Mouse (Mus musculus) forelimb bud, embryonic 11.5 days (tissue): ENCODE data around the gene Mdk.

Experiments used
- DNase-seq: peaks from one replicate; pipeline ENCODE4 v3.0.0-alpha.2; 2012; ENCODE audit warnings: low read depth, low spot score

Gene Mdk

DNA sequence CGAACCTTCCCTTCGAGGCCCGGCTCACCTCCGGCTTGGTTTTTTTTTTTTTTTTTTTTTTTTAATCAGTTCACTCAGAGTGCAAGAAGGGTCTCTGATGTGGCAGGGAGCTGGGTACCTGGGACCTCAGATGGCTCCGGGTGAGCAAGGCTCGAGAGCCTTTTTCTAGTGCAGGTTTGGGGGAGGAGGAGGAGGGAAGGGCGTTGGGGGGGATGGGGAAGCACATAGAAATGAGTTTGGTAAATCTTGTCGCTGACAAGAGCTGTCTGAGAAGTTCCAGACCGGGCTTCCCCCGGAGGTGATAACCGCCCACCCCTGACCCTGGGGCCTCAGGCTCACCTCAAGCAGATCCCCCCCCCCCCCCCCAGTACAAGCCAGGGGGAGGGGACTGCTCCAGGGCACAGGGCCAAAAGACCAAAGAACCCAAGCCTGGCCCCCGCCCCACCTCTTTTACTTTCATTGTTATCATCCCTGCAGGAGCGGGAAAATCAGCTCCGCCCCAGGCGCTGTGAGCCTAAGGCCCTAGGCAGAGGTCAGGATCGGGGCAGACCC, at the start of gene Mdk:
Gene Mdk, minus strand, starts transcription at position 138 of the 552 bp plus-strand sequence.
- no peak for DNase-seq

DNA sequence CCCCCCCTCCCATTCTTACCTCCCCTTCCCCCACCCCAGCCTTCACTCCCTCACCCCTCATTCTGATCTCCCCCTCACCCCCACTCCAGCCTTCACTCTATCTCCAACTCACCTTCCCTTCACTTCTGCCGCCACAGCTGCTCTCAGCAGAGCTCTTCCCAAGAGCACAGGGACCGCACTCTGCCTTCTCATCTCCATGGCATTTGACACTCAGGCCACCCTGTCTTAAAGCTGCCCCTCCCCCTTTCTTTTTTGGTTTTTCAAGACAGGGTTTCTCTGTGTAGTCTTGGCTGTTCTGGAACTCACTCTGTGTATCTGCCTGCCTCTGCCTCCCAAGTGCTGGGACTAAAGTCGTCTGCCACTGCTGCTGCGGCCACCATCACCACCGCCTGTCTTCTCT, 48.7 kb upstream of the Mdk start:
- no peak for DNase-seq

DNA sequence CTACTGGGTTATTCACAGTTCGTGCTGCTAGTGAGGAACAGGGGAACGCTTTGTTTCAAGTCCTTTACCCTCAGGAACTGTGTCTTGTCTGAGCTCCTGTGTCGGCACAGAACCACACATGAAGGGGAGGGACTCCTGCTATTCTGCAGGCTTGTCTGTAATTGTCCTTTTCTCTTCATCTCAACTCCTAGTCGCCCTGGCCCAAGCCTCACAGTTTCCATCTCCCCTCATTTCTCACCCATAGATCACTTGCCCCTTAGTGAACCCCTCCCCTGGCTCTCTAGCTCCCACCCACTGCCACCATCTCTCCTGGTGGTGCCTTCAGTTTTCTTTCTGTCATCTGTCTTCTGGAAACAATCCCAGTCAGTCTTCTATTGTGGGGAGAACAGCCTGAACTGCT, 48.1 kb upstream of the Mdk start:
- no peak for DNase-seq

DNA sequence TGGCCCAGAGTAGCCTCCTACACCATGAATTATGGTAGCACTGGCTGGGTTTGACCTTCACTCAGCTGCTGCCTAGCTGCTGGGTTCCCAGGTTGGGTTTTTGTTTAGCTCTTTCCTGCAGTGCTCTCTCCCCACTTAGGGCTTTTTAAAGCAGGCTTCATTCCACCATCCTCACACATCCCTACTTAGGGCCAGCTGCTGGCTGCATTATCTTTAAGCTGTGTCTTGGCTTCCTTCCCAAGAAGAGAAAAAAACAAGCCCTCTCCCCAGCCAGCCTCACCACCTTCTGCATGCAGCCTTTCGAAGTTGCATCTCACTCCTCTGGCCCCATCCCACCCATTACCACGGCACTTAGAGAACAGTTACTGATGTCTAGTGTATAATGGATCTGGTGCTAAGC, 46.5 kb upstream of the Mdk start:
- DNase-seq: no peak

DNA sequence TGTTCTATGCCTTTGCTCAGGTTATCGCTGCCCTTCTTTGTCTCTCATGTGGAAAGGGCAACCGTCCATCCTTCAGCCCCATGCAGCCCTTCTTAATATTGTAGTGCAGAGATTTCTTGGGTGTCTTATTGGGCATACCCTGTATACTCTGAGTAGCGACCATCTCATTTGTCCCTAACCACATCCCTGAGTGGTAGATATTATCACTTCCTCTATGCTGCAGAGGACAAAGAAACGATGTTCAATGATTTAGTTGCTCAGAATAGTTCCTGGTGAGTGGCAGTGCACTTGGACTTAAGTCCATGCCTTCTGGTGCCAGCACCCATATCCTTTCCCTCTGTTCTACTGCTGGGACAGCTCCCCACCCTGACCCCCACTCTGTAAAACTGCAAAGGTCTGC, 45.9 kb upstream of the Mdk start:
- DNase-seq: no peak

DNA sequence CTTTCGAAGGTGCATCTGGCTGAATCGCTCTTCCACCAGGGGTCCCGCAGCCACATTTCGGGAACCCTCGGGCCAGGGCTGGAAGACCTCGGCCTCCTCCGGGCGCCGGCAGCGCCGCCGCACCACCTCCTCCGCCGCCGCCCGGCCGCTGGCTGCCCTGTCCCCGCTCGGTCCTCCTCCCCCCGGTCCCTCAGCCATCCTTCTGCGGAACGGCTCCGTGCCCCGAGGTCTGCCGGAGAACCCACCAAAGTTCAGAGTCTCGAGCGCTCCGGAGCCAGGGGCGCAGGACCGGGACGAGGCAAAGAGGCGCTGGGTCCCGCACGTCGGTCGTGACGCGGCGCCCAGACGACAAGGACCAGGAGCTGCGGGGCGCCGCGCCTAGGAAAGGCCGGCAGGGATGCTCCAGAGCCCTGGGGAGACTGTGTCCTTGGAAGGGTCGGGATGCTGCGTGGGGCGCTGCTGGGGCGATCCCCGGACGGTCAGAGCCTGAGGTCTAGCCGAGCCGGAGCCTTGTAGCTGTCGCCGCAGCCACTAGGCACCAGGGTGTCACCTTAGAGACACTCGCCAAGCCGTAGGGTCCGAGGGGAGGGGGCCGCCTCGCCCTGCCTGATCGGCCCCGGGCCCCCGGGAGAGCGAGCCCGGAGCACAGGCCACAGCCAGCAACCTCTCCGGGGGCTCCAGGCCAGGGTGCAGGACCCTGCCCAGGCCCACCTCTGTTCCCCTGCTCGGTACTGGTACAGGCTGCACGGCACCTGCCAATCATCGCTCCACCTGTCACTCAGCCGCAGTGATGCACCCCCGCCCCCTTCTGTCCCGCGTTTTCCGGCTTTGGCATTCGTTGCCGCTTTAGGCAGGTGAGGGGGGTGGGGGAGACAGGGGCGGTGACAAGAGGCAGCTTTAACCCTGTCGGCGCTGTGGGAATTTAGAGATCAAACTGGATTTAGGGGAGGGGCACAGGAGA, 43.8 kb upstream of the Mdk start, which contains the start of gene Dgkz:
Gene Dgkz, minus strand, starts transcription at position 284 of the 961 bp plus-strand sequence.
- DNase-seq: no peak

DNA sequence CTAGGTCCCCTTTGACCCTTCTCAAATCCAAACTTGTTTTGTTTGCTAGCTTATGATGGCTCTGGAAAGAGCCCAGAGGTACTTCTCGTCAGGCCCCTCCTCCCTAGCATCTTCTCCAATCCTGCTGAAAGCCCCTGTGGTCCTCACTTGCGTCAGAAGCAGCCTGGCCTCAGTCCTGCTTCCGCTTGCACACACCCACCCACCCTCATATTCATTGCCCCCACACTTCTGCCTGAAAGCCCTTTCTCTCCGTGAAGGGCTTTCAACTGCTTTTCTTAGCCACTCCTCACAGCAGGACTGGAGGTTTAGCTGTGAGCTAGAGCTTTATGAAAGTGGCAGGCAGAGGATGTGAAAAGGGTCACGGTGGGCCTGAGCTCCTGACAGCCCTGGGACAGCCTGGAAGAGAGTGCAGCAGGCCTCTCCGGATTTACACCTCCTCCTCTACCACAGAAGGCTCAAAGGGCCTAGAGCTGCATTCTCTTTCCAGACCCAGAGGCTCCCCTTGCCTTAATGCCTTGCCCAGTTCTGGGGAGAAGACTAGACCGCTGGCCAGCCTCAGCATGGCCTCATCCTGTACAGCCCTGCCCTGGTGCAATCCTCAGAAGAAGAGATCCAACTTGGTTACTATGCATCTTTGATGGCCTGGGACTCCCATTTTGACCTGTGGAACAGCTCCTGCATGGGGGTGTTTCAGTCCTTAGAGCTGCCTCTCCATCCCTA, 41.5 kb upstream of the Mdk start:
- no peak for DNase-seq

DNA sequence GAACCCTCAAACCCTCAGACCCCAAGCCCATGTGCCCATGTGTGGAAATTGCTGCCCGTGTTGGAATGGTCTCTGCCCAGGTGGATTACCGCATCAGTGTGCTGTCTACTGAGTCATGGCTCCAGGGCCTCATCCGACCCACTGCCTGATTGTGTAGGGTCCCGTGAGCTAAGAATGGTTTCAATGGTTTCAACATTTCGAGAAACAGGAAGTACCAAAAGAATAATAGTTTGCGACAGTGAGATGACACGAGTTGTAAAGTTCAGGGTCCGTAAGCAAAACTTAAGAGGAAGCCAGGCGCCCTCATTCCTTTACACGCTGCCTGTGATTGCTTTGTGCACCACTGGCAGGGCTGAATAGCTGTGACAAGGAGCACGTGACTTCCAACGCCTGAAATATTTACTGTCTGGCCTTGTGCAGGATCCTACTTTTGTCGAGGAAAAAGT, 40.0 kb upstream of the Mdk start:
- no peak for DNase-seq

DNA sequence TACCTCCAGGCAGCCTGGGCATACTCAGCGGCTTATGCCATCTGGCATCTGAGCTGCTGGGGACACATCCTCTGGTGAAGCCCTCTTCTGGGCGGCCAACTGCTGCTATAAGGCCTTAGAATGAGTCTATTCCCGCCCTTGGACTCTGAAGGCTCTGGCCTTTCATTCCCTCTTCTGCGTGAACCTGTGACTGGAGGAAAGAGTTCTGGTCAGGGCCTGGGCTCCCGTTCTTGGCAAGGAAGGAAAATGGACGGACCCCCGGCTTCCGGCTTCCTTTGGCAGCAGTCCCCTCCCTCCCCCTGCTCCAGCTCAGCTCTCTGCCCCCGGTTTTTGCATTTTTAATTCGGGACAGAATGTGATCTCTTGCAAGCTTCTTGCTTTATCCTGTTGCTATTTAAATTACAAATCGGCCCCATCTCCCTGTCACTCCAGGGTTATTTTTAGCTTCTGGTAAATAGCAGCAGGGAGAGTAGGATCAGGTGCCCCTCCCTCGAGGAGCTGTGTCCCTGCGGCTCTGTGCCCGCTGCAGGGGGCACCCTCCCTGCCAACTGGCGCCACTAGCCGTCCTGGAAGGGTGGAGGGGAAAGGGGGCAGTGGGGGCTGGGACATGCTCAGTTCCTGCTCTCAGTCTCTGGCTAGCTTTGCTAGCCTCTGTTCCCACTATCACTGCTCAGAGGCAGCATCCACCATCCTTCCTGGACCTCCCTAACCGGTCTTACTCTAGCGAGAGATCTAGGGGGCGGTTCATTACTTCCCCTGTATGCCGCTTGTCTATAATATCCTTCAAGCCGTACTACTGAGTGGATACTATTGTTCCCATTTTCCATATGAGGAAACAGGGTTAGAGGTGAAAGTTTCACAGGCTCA, 39.4 kb upstream of the Mdk start:
- no peak for DNase-seq

DNA sequence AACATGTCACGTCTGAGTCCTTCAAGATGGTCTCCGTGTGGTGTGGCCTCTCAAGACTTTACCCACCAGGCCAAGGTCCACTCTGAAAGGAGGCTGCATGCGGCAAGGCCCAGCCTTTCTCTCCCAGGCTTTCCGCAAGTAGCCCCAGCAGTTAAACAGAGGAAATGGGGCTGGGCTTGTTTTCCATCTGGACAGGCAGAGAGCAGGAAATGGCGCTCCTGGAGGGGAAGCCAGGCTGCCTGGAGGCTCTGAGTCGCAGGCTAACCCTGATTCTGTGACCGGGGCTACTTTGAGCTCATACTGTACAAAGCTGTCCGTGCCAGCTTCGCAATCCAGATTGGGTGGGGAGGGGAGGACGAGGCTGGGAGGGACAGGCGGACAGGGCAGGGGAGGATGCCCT, 35.9 kb upstream of the Mdk start:
- no peak for DNase-seq

DNA sequence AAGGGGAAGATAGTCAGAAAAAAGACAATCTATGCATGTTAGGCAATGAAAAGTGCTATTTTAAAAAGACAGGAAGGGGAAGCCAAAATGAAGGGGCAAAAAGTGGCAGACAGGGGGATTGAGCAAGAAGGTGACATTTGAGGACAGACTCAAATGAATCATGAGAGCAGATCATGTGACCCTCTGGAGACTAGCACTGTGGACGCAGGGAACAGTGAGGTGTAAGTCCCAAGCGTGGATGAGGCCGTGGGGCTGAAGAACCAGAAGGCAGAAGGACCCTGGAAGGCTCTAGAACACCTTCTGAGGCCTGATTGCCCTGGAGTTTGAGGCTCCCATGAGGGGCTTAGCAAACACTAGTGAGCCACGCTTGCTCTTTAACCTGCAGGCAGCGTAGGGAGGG, 34.3 kb upstream of the Mdk start:
- no peak for DNase-seq

DNA sequence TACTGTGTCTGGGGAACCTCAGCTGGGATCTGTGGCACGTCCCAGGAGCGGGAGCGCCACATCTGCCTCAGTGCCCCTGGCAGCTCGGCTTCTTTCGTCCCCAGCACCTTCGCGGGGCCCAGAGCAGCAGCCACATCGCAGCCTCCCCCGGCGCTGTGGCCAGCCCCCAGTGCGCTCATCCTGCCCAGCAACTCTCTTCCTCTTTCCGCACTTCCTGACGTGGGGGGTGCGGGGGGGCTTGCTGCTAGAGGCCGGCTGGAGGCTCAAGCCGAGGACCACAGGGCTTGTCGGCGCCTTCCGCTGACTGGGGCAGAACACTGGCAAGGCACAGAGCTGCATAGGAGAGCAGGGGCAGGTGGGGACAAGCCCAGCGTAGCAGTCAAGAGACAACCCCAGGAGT, 33.3 kb upstream of the Mdk start:
- DNase-seq: no peak

DNA sequence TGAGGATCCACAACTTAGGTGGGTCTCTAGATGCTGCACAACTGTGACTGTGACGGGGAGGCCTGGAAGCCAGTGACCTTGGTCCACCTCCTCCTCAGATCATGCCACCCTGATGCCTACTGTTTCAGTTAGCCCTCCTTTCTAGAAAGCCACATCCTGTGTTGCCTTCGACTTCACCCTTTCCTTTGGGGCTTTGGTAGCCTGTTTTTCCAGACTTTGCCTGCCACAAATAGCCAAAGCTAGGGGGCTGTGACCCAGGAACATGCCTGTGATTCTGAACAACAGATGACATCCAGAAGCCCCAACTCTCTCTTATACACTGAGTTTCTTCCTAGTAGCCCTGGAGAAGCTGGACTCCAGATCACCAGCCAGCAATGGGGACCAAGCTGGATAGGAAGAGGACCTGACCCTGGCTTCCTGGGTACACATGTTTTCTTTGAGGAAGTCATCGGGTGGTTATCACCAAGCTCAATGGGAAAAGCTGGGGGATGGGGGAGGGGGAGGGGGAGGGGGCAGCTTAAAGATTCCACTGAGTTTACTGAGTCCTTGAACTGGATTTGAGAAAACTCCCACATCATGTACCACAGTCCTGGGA, 32.6 kb upstream of the Mdk start:
- DNase-seq: no peak

DNA sequence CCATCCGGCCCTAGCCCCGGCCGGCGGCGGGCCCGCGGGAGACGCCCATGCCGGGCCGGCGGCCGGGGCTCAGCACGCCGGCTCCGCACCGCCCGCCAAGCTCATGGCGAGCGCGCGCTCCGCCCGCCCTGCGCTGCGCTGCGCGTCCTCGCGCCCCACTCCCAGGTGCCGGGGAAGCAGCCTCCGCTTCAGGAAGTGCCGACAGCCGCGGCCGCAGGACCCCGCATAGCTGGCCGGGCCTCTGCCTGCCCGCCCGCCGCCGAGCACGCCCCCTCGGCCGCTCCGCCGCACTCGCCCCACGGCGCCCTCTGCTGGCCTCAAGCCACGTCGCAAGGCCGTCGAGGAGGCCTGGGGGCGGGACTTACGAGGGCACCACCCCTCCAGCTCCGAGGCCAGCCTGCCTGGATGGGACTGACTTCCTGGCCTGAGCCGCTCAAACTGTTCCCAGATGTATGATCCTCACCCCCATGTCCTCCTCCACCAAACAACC, 31.4 kb upstream of the Mdk start:
- DNase-seq: peak; percentile 92

DNA sequence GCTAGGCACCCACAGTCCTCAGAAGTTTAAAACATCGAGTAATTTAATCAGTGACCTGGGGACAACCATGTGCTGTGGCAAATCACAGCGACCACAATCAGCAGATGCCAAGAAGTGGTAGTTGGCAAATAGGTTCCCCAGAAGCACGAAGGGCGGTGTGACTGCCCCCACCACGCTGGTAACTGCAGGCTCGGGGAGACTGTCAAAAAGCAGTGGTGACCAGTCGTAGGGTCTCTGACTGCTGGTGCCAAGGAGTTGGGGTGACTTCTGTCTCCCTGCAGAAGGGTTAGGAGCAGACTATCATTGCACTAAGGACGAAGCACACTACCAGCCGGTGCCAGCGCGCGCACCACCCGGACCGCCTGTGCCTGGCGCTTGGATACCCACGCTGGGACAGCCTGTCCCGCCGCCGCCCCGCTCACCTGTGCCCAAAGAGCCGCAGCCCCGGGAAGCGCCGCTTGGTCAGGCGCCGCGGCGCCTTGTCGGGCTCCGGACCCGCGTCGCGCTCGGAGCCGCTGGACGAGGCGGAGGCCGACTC, 30.8 kb upstream of the Mdk start:
- no peak for DNase-seq

DNA sequence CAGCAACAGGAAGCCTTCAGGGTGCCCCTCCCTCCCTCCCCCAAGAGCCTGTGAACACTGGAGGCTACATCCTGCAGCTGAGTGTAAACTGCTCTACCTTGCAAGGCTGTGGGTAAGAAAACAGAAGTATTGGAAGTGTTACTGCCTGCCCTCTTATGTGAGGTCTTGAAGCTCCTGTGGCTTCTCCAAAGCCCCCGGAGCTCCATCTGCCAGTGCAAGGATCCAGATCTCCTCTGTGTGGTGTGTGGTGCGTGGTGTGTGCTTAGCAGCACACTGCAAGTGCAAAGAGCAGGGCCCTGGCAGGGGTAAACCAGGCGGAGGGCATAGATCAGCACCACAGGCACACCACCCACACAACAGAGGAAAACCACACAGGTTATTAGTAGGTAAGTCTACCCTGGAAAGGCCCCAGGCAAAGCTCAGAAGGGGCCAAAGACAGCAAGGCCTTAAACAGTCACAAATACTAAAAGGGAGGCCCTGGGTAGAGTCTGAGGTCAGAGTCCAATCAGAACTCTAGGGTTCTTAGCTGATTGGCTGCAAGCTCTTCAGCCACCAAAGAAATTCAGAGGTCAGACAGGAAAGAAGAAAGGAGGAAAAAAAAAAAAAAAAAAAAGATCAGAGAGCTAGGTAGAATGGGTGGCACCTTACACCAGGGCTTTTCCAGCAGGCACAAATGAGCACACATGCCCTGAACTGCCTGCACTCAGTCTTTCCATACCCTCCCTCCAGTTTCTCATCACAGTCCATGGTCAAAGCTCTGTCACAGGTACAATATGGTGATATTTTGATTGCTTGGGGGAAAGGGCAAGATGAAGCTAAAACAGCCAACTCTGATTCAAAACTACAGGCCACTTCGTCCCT, 30.0 kb upstream of the Mdk start:
- no peak for DNase-seq

DNA sequence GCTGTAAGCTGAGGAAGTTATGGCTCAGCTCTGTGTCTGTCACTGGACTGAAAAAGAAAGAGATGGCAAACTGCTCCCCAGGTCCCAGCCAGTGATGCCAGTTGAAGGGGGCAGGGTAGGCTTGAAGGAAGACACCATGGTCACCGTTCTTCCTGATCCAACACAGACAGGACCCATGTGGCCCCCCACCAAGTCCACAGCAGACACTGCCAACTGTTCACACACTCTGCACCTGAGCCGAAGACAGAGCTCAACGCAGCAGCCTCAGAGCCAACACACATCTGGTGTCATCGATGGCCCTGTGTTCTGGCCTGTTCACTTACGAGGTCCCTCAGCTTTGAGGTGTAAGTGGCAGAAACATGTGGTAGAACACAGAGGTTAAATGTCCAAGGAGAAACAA, 28.4 kb upstream of the Mdk start:
- no peak for DNase-seq

DNA sequence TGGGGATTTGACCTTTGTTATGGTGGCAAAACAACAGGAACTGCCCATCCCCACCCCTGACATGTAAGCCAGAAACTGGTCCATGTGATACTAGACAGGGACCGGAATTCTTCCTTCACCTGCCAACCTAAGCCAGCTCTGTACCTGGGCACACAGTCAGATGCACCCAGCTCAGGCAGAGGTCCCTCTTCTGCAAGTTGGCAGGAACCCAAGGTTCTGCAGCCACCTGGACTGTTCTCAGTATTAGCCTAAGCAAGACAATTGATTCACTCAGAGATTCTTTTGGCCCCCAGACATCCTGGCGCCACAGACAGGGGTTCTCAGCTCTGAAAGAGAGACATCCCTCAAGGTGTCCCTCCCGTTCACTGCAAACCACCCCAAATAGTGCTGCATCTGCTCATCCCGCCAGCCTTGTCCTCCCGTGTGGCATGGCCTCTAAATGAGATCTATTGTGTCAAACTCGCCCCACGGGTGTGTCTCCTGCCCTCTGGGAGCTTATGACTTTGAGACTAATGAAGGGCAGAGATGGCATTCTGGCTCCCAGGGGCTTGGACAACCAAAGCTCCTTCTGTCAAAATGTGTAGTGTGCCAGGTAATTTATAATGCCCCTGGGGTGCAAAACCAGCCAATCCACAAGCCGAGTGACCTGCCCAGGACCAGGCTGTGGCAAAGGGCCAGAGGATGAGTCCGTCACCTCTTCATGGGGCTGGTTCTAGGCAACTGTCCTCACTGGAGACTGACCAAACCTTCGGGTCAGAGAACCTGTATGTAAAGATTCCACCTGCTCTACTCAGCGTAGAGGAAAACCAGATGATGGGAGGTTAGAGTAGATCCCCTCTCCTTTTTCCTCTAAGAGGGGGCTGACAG, 27.7 kb upstream of the Mdk start:
- DNase-seq: no peak
